12 mouse cellular contexts compared by ENCODE assay signal in the genomic region with DNA sequence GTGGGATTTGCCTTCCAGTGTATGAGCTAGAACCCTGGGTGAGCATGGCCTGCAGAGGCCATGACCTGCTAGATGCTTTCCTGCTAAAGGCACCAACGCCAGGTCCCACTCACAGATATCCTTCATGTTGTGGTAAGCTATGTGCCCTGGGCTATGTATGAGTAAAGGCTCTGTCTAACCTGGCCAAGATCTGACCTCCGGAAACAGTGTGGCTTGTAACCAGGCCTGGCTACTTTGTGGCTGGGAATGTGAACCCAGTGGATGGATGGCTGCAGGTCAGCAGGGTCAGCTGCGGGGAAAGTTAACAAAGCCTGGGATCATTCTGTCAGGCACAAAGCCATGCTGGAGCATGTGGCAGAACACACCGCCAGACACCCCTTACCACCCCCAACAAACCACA. TPM values are rescaled to one million over a fixed set of nuclear protein-coding genes. Genes with fewer than 3 reads are reported as not detected.
A peak's percentile ranks its signal among the peaks of the same experiment; 100 is the strongest.
DNase-seq lines count a peak whose midpoint lies in the region; ATAC-seq lines count a peak whose summit lies in the region.
"Had no signal": no experiment of that assay in that cellular context is flagged by ENCODE, and none has a peak within 500 bp of the region (broad histone marks: within the 10 kb centered on the region; RNA-seq: fewer than 3 reads in every experiment).

No protein-coding gene starts in this region.

- peaks cover 56% of the 10 kb centered on the region for H3K36me3 ChIP-seq in kidney, embryonic 15.5 days
- peaks cover 54% of the 10 kb centered on the region for H3K36me3 ChIP-seq in hindbrain, embryonic 13.5 days

- 33% methylated on average over 4 of the region's 4 CpGs for WGBS in kidney, embryonic 15.5 days
- WGBS in hindbrain, embryonic 13.5 days: 15% methylated on average over 4 of the region's 4 CpGs

- H3K4me3 ChIP-seq in kidney, embryonic 15.5 days (replicated peaks): no peak overlapping the region
- H3K4me3 ChIP-seq in hindbrain, embryonic 13.5 days: no peak overlapping the region
- H3K4me3 ChIP-seq: erythroblast, embryonic 14.5 days; intestine, embryonic 15.5 days had no signal

- peak overlapping the region; percentile 56 for H3K27ac ChIP-seq in kidney, embryonic 15.5 days
- peak overlapping the region; percentile 46 for H3K27ac ChIP-seq in hindbrain, embryonic 13.5 days
- H3K27ac ChIP-seq: intestine, embryonic 15.5 days had no signal

- DNase-seq in kidney, adult 8-10 months: no peak
- peak; percentile 62 for DNase-seq in embryo, embryonic 11 days
- DNase-seq in neural tube, embryonic 10.5 days (ENCODE audit: extremely low spot score, low spot score): peak; percentile 68
- no peak for DNase-seq in retina, embryonic 14.5 days (ENCODE audit: low spot score)
- no peak for DNase-seq in right cerebral cortex, adult 2 months (ENCODE audit: low spot score in 2 of 2)
- DNase-seq: layer of hippocampus, postnatal 36 days; thymus, adult 2 months had no signal

- no peak for ATAC-seq in kidney, embryonic 15.5 days (replicated peaks; ENCODE audit: low FRiP score)
- ATAC-seq in hindbrain, embryonic 13.5 days (ENCODE audit: low FRiP score): no peak
- ATAC-seq: intestine, embryonic 15.5 days; lung, postnatal 0 days had no signal

- peaks cover 31% of the 10 kb centered on the region for H3K4me1 ChIP-seq in kidney, embryonic 15.5 days
- H3K4me1 ChIP-seq in hindbrain, embryonic 13.5 days (replicated peaks): peaks cover 37% of the 10 kb centered on the region

- H3K9ac ChIP-seq in kidney, embryonic 15.5 days: no peak overlapping the region
- H3K9ac ChIP-seq in hindbrain, embryonic 13.5 days: no peak overlapping the region
- H3K9ac ChIP-seq: intestine, embryonic 15.5 days had no signal

- no peaks in the 10 kb centered on the region for H3K9me3 ChIP-seq in kidney, embryonic 15.5 days (replicated peaks)
- H3K9me3 ChIP-seq in hindbrain, embryonic 13.5 days: no peaks in the 10 kb centered on the region
- H3K9me3 ChIP-seq: intestine, embryonic 15.5 days had no signal

- H3K4me2 ChIP-seq in kidney, embryonic 15.5 days: no peak overlapping the region
- no peak overlapping the region for H3K4me2 ChIP-seq in hindbrain, embryonic 13.5 days
- H3K4me2 ChIP-seq: intestine, embryonic 15.5 days had no signal

- no peaks in the 10 kb centered on the region for H3K27me3 ChIP-seq in kidney, embryonic 15.5 days
- no peaks in the 10 kb centered on the region for H3K27me3 ChIP-seq in hindbrain, embryonic 13.5 days
- H3K27me3 ChIP-seq: intestine, embryonic 15.5 days had no signal

RNA-seq across cellular contexts. Expression of a gene that starts 1.0 kb away (rescaled TPM):
- polyA plus RNA-seq in kidney, embryonic 15.5 days (2015; fragmentation: Nextera tagmentation; extraction: Ambion mirVana): 0.49 and 0.56 TPM in 2 replicates
- polyA plus RNA-seq in hindbrain, embryonic 13.5 days (2015; fragmentation: Nextera tagmentation; extraction: Ambion mirVana): 0.45 and 0.63 TPM in 2 replicates

RNA-seq across cellular contexts. Expression of a gene that starts 6.8 kb away (rescaled TPM):
- 78.7 and 81.5 TPM in 2 replicates for polyA plus RNA-seq in kidney, embryonic 15.5 days (2015; fragmentation: Nextera tagmentation; extraction: Ambion mirVana)
- 63.0 and 65.7 TPM in 2 replicates for polyA plus RNA-seq in hindbrain, embryonic 13.5 days (2015; fragmentation: Nextera tagmentation; extraction: Ambion mirVana)

RNA-seq across cellular contexts. Expression of a gene that starts 13.1 kb away (rescaled TPM):
- 54.9 and 55.1 TPM in 2 replicates for polyA plus RNA-seq in kidney, embryonic 15.5 days (2015; fragmentation: Nextera tagmentation; extraction: Ambion mirVana)
- 11.4 and 11.7 TPM in 2 replicates for polyA plus RNA-seq in hindbrain, embryonic 13.5 days (2015; fragmentation: Nextera tagmentation; extraction: Ambion mirVana)

RNA-seq across cellular contexts. Expression of a gene that starts 20.4 kb away (rescaled TPM):
- polyA plus RNA-seq in kidney, embryonic 15.5 days (2015; fragmentation: Nextera tagmentation; extraction: Ambion mirVana): 31.2 and 35.6 TPM in 2 replicates
- 19.4 and 19.8 TPM in 2 replicates for polyA plus RNA-seq in hindbrain, embryonic 13.5 days (2015; fragmentation: Nextera tagmentation; extraction: Ambion mirVana)

RNA-seq across cellular contexts. Expression of a gene that starts 37.0 kb away (rescaled TPM):
- 26.8 and 29.0 TPM in 2 replicates for polyA plus RNA-seq in kidney, embryonic 15.5 days (2015; fragmentation: Nextera tagmentation; extraction: Ambion mirVana)
- polyA plus RNA-seq in hindbrain, embryonic 13.5 days (2015; fragmentation: Nextera tagmentation; extraction: Ambion mirVana): 14.5 and 15.9 TPM in 2 replicates

Comparison
In these comparisons a context has a peak if more than half of its experiments do, and no peak if none do; other contexts are left out.
1. DNase-seq: peak in embryo, embryonic 11 days (single experiment) and neural tube, embryonic 10.5 days (single experiment); none in kidney, adult 8-10 months (0 of 2), retina, embryonic 14.5 days (single experiment) and right cerebral cortex, adult 2 months (0 of 2).